Mouse (Mus musculus): ENCODE measurements at regions not wholly inside any gene's neighbourhood (a gene's known extent, or its start where the extent isn't known, plus 50 kb on each side); places are given as distances from the start of the nearest gene placed in this dataset.
A peak's percentile ranks its signal among the peaks of the same experiment; 100 is the strongest.

GRCm38 (mm10) chr2:8628007-8628406 lies 1118.6 kb upstream of the Celf2 start:
- no peak for DNase-seq

- DNase-seq, result no peak
Observed at GRCm38 (mm10) chr2:8628485-8629208, 1119.3 kb upstream of the Celf2 start.

- no peak for DNase-seq
Observed at GRCm38 (mm10) chr2:8638082-8638481, 1128.7 kb upstream of the Celf2 start.

GRCm38 (mm10) chr2:8639282-8639681 lies 1129.9 kb upstream of the Celf2 start:
- DNase-seq, result no peak

- no peak for DNase-seq
Observed at GRCm38 (mm10) chr2:8645463-8645862, 1136.1 kb upstream of the Celf2 start.

- no peak for DNase-seq
Observed at GRCm38 (mm10) chr2:8660544-8660943, 1151.2 kb upstream of the Celf2 start.

GRCm38 (mm10) chr2:8673751-8674378 lies 1164.5 kb upstream of the Celf2 start:
- DNase-seq, result peak; percentile 90

GRCm38 (mm10) chr2:8675537-8675936 lies 1166.2 kb upstream of the Celf2 start:
- no peak for DNase-seq

- DNase-seq, result peak; percentile 66
Observed at GRCm38 (mm10) chr2:8676546-8676945, 1167.2 kb upstream of the Celf2 start.

- DNase-seq, result no peak
Observed at GRCm38 (mm10) chr2:8690846-8691643, 1181.7 kb upstream of the Celf2 start.

GRCm38 (mm10) chr2:8729306-8729705 lies 1151.7 kb upstream of the 4930412O13Rik start:
- DNase-seq, result no peak

- DNase-seq, result peak; percentile 24
Observed at GRCm38 (mm10) chr2:8754142-8754541, 1126.9 kb upstream of the 4930412O13Rik start.

GRCm38 (mm10) chr2:8756546-8756945 lies 1124.5 kb upstream of the 4930412O13Rik start:
- DNase-seq, result no peak

- DNase-seq, result no peak
Observed at GRCm38 (mm10) chr2:8770636-8771035, 1110.4 kb upstream of the 4930412O13Rik start.

- no peak for DNase-seq
Observed at GRCm38 (mm10) chr2:8781152-8781935, 1099.7 kb upstream of the 4930412O13Rik start.

GRCm38 (mm10) chr2:8782225-8782624 lies 1098.8 kb upstream of the 4930412O13Rik start:
- DNase-seq, result no peak

- DNase-seq, result no peak
Observed at GRCm38 (mm10) chr2:8802061-8802460, 1079.0 kb upstream of the 4930412O13Rik start.

GRCm38 (mm10) chr2:8809609-8810008 lies 1071.4 kb upstream of the 4930412O13Rik start:
- DNase-seq, result no peak

- DNase-seq, result no peak
Observed at GRCm38 (mm10) chr2:8818127-8818526, 1062.9 kb upstream of the 4930412O13Rik start.

- DNase-seq, result no peak
Observed at GRCm38 (mm10) chr2:8825406-8825805, 1055.6 kb upstream of the 4930412O13Rik start.
